Mouse (Mus musculus): ENCODE data around the gene Rfxap.
"Not testable (repeated sequence)": the region's sequence is repeated elsewhere in the genome, so short reads cannot be mapped to it uniquely, and the experiment has no call there.

The Rfxap gene

DNA sequence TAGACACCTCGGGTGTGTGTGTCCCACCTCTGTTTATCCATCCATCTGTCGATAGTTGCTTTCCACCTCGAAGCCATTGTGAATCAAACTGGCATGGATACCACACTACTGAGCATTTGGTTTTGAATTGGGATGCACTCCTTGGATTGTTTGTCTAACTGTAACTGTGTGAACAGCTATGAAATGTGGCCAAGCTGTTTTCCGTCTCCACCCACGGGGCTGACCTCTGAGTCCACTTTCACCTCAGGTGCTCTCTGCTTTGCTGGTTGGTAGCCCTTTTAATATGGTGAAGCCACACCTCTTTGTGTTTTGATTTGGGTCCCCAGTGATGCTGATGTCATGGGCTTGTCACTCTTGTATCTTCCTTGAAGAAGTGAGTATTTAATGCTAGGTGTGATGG lies 40.8 kb downstream of the Rfxap start:
- CTCF ChIA-PET: no interaction called here

DNA sequence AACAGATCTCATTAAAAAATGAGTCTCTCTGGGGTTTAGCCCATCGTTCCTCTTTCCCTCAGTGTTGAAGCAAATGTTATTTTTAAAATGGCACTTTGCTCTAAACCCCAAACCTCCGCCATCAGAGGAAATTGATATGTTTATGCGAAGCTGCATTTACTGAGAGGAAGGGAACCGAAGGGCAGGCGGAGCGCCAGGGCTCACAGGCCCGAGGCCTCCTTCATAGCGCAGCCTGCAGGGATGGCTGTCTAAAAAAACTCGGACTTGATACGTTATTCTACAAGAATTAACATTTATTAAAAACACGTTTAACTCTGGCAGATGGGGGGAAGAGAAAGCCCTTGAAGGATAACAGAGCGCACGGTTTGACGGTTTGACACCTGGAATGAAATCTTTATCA lies 41.6 kb downstream of the Rfxap start:
- CTCF ChIA-PET: no interaction called here

DNA sequence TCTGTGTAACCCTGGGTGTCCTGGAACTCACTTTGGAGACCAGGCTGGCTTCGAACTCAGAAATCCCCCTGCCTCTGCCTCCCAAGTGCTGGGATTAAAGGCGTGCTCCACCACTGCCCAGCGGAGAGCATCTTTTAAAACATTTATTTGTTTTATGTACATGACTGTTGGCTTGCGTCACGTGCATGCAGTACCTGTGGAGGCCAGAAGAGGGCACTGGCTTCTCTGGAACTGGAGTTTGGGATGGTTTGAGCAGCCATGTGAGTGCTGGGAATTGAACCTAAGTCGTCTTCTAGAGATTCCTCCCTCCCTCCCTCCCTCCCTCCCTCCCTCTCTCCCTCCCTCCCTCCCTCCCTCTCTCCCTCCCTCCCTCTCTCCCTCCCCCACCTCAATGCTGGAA lies 42.1 kb downstream of the Rfxap start:
- CTCF ChIA-PET: not testable (repeated sequence)

DNA sequence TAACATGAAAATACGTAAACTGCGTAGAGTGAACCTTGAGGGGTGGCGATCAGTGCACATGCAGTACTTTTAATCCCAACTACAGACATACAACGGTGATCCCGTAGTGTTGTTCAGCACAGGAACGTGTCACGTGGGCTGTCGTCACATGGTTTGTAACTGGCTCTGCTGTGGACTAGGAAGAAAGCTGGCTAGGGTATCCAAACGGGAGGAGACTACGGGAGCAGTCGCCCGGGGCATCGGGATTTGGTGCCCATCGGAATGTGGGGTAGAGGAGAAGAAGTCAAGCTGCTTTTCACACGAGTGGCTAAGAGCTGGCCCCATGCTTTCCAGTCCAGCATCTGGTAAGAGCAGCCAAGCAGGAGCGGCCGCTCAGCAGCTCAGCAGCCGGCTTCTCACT lies 43.2 kb downstream of the Rfxap start:
- CTCF ChIA-PET: no interaction called here

DNA sequence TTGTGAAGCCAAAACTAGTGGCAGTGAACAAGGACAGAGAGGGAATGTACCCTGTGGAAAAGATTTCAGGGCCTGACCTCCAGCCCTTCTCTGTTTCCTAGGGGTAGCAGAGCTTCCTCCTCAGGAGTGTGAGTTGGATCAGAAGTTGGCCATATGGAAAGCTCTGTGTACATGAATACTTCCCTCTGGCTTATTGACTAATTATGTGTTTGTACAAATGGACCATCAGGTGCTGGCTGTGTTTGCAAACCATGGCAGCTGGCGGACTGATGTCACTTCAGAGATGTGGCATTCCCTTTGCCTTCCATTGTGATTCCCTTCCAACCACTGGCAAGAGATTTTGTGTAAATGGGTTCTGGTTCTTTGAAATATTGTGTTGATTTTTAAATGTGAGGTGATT lies 46.3 kb downstream of the Rfxap start:
- CTCF ChIA-PET: no interaction called here

DNA sequence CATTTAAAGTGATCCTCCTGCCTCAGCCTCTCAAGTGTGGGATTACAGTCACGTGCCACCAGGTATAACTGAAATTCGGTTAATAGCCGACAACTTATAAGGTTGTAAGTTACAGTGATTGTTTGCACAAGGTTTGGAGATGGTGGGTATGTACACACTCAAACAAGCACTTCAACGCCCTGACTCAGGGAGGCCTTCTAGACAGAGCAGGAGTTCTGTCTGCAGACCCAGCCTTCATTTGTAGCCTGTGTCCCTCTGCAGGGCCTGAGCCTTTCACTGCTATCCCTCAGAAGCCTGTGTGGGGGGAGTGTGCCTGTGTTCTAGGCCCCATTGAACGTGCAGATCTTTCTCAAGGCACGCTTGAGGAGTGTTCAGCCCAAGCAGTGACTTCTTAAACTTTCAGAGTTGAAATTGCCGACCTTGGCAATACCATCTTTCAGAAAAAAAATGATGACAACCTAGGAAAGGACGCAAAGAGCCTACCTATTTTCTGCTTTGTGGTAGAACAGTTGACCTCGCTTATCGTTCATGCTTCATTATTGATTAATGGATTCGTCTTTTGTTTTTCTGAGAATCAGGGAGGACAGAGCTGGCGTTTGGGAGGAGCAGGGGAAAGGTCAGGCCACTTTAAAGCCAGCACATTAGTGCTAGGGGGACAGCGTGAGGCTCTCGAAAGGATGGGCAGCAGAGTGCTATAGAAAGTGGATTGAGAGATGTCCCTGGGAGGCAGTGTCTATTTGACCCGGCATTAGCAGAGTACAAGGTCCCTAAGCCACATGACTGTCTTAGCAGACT lies 47.1 kb downstream of the Rfxap start:
- CTCF ChIA-PET: no interaction called here

DNA sequence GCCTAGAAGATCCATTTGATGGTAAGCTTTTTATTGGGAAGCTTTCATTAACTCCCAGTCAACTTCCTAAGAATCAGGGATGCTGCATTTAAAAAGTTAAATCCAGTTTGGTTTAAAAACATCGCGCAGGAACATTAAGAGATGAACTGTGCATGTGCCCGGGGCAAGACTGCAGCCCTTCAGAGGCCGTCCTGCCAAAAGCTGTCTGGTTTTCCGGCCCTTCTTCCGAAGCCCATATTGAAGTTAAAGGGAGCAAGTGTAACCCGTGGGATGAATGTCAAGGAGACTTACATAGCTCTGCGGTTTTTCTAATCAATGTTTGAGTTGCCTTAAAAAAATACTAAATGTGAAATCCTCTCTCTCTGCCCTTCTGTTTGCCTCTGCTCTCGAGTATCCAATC lies 48.4 kb downstream of the Rfxap start:
- CTCF ChIA-PET: no interaction called here

DNA sequence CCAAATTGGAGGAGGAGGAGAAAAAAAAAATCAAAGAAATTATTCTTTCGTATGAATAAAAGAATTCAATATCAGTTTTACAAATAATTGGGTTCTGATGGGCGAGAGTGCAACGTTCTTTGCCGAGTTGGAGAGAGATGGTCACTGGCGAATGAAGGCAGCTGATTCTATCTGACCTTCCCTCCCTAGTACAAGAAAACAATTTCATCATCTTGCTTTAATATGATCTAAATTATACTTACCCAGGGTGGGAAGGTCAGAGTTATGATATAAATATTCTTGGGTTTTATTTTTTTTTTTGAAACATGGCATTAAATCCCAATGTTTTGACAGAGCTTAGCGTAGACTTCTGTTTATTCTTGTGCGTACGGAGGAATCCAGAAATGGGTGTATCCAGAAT lies 50.1 kb downstream of the Rfxap start:
- CTCF ChIA-PET: no interaction called here

DNA sequence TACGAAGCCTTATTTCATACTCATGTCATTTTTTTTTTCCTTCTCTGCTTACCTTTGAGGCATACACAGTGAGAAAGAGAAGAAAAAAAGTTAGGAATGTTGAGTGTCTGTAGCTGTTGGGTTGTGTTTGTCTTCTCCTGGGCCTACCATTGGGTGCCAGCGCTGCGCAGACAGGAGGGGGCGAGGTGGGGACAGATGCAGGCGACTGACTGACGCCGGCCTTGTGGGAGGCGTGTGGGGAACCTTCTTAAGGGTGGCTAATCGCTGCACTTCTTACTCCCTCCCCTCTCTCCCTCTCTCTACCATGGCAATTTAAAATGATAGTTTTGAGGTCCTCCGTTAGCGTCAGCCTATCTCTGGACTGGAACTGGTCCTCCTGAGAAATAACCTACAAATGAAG lies 51.5 kb downstream of the Rfxap start:
- CTCF ChIA-PET: no interaction called here

DNA sequence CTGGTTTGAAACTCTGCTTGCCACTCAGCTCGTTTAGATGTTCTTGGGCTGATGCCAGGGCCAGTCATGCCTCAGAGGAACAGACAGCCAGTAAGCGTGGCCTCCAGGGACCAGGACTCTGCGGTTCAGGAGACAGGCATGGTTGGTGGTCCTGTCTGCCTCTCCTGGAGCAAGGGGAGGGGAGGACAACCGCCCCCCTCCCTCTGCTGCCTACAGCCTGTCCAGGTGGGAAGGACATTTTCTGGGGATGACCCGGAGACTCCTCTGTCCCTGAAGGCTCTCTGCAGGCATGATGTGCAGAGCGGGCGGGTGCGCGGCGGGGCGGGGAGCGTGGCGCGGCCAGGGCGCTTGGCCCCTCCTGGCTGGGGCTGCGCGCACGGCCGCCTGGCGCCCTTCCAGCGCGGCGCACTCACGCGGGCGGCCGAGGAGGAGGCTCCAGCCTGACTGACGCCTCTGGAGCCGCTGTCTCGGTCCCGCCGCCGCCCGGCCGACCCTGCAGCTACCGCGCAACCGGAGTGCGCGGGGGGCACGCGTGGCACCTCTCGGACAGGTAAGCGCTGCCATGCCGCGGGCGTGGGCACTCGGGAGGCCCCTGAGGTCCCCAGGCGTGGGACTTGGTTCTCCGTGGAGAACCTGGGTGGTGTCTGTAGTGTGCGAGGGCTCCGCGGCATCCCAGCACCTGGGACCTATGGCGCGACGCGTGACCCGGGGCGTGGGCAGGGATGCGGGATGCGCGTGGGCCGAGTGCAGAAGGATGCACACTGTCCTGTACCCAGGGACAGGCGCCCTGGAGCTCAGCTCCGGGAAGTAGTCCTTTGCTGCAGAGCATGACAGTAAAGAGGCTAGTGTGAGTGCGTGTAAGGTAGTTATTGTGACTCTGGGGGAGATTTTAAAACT lies 52.2 kb downstream of the Rfxap start, which contains the start of gene Smad9:
Smad9 (plus strand) TSS at position 438 of the 897 bp plus-strand sequence.
- CTCF ChIA-PET: no interaction called here

DNA sequence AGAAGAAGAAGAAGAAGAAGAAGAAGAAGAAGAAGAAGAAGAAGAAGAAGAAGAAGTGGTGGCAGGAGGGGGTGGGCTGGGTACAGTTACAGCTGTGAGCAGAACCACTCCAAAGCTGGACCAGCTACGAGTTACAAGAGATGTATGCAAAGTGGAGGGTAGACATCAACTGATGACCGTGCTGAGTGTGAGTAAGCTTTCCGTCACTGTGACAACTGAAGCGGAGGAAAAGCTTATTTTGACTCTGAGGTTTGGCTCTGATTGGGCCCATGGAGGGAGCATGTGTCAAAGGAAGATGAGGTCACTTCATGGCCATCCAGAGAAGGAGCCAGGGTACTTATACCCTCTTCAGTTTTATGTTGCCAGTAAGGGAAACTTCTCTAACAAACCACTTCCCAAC lies 54.2 kb downstream of the Rfxap start:
- CTCF ChIA-PET: no interaction called here

All from spleen, embryonic (tissue).